Mouse (Mus musculus): Measurements from ENCODE around the gene Gpr183.

DNA sequence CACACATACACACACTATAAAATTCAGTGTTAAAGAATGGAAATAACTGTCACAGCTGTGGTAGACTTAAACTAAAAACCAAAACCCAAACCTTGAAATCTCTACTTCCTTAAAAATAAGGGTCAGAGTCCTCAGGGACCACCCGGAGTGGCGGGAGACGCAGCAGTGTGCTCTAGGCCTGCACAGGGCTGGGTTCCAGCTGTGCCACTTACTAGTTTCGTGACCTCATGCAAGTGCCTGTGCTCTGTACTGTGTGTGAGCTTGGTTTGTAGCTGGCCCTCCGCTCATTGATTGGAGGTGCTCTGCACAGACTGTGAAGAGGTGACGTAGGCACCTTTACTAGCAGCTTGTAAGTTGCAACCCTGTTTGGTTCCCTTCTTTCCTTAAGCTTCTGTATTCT, 55.1 kb downstream of the Gpr183 start:
- TF ChIP-seq POLR2A (IDR thresholded peaks at IDR 0.05; ENCODE audit: insufficient read depth, low read depth, low read length) (no peak), CTCF (IDR thresholded peaks at IDR 0.05; ENCODE audit: insufficient read depth, low read depth, low read length) (no peak)
